Mouse (Mus musculus) lung, embryonic 14.5 days (tissue): ENCODE data around the gene Arhgef1. TPM values are rescaled to one million over a fixed set of nuclear protein-coding genes. Genes with fewer than 3 reads are reported as not detected.
A peak's percentile ranks its signal among the peaks of the same experiment; 100 is the strongest.

Experiments used
- ATAC-seq: fragments of 200-750 bp; cut with Nextera tagmentation; 2 replicates; pipeline ENCODE4 v1.8.0; 2017; ENCODE audit warnings: mild to moderate bottlenecking, moderate TSS enrichment, moderate library complexity; ENCODE audit not compliant: insufficient read depth
- DNase-seq: peaks from one replicate; pipeline ENCODE4 v3.0.0-alpha.2; 2015
- H3K27ac ChIP-seq: fragments of 300-500 bp; sonication (generic); 2 replicates; pipeline ENCODE4 v1.5.1; 2014; ENCODE audit warnings: low read depth, mild to moderate bottlenecking, moderate library complexity
- H3K27me3 ChIP-seq: fragments of 300-500 bp; sonication (generic); 2 replicates; pipeline ENCODE4 v1.6.1; 2014; ENCODE audit warnings: low read length, control low read depth; ENCODE audit not compliant: insufficient read depth
- H3K36me3 ChIP-seq: fragments of 300-500 bp; sonication (generic); 2 replicates; pipeline ENCODE4 v1.6.1; 2014; ENCODE audit warnings: control low read depth; ENCODE audit not compliant: insufficient read depth
- H3K4me1 ChIP-seq: fragments of 300-500 bp; sonication (generic); 2 replicates; pipeline ENCODE4 v1.6.1; 2014; ENCODE audit warnings: antibody characterized with exemption, control low read depth; ENCODE audit not compliant: insufficient read depth
- H3K4me2 ChIP-seq: fragments of 300-500 bp; sonication (generic); 2 replicates; pipeline ENCODE4 v1.6.1; 2014; ENCODE audit warnings: mild to moderate bottlenecking
- H3K4me3 ChIP-seq: fragments of 300-500 bp; sonication (generic); 2 replicates; pipeline ENCODE4 v1.5.1; 2014; ENCODE audit warnings: low read depth, low read length
- H3K9ac ChIP-seq: fragments of 300-500 bp; sonication (generic); 2 replicates; pipeline ENCODE4 v1.6.1; 2014
- H3K9me3 ChIP-seq: fragments of 300-500 bp; sonication (generic); 2 replicates; pipeline ENCODE4 v1.6.1; 2016; ENCODE audit warnings: low read depth, low read length, control low read depth
- CTCF ChIP-seq: IDR thresholded peaks from 2 replicates; pipeline ENCODE4 v1.5.1; 2016; ENCODE audit warnings: antibody characterized with exemption, low read depth
- WGBS: fragments of 180-500 bp; shearing (Covaris S2); extraction: QIAGEN DNeasy Blood & Tissue Kit; methylation state at CpG from one replicate; pipeline ENCODE4 v1.1.7; 2014; 5-methylcytosine and 5-hydroxymethylcytosine counted together
- microRNA-seq: library from miRNA; unstranded; fragments of <30 nt; microRNA quantifications from one replicate; pipeline ENCODE4, GENCODE M21; 2016; ENCODE audit warnings: borderline number of aligned reads
- polyA plus RNA-seq: library from polyadenylated mRNA; unstranded; fragments of >200 nt; fragmentation: Nextera tagmentation; extraction: Ambion mirVana; gene quantifications from 2 replicates; pipeline ENCODE4 v1.2.1, GENCODE M21; 2014

Gene Arhgef1
- polyA plus RNA-seq, 1 experiment from 2014 or later: 120 TPM

DNA sequence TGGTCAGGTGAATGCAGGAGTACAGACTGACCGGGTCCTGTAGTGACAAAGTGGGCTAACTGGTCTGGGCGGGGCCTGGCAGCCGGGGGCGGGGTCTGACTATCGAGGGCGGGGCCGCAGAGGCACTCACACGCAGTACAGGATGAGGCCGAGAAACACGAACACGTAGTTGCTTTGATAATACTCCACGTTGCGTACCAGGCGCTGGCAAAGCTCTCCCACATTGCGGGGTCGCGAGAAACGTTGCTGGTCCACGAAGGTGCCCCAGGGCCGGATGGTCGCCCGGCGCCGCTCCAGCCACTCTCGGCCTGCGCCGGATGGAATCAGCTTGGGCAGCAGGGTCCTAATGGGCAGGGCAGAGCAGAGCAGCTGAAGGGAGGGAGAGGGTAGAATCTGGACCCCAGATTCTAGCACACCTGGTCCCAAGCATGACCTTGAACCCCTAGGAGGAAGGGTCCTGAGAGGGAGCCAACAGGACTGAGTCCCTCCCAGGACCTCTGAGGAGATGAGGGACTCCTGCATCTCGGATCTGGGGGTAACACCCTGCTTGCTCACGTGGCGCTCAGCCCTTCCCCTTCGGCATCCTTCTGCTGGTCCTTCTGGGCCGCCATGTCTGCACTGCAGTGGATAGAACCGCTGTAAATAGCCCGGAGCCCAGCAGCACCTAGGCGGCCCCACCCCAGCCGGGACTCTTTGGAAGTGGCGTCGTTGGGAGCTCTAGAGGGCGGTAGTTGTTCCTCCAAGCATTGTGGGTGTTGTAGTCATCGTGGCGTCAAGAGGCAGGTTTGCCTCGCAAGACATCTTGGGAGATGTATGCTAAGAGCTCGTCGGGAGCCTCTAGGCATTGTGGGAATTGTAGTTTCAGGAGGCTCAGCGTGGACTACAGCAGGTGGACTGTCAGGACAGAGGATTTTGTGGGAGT lies 69.5 kb downstream of the Arhgef1 start, which contains the start of gene Rabac1:
Gene Rabac1, minus strand, starts transcription at position 783 of the 922 bp plus-strand sequence.
- Histone ChIP-seq H3K27me3 (no peaks in the 10 kb centered on the region), H3K4me2 (peak within 1 kb of the TSS; percentile 81), H3K36me3 (peaks cover 11% of the 10 kb centered on the region; the same call in 1 of the 2 replicates), H3K27ac (peak within 1 kb of the TSS; percentile 75), H3K9me3 (no peaks in the 10 kb centered on the region), H3K4me3 (peak within 1 kb of the TSS; percentile 77), H3K9ac (peak within 1 kb of the TSS; percentile 75), H3K4me1 (0 out of 2 replicates have a peak, but pooled peaks cover 3% of the 10 kb centered on the region)
- ATAC-seq (peak; percentile 93), DNase-seq (peak; percentile 96)
- TF ChIP-seq CTCF: peak; percentile 52
- under 1% methylated on average over 45 of the region's 45 CpGs for WGBS

- H3K36me3 ChIP-seq: peaks cover 11% of the 10 kb centered on the region; the same call in 1 of the 2 replicates
- no peaks in the 10 kb centered on the region for H3K27me3 ChIP-seq
- TF ChIP-seq CTCF: no peak
- no peak overlapping the region for H3K9ac ChIP-seq
- H3K4me1 ChIP-seq: 0 out of 2 replicates have a peak, but pooled peaks cover 3% of the 10 kb centered on the region
- H3K9me3 ChIP-seq: no peaks in the 10 kb centered on the region
- no peak overlapping the region for H3K4me2 ChIP-seq
- ATAC-seq: no peak
- H3K27ac ChIP-seq: no peak overlapping the region
- H3K4me3 ChIP-seq: no peak overlapping the region
- DNase-seq: no peak
- 81% methylated on average over 4 of the region's 4 CpGs for WGBS
Observed at GRCm38 (mm10) chr7:24973208-24973607, 70.5 kb downstream of the Arhgef1 start.

DNA sequence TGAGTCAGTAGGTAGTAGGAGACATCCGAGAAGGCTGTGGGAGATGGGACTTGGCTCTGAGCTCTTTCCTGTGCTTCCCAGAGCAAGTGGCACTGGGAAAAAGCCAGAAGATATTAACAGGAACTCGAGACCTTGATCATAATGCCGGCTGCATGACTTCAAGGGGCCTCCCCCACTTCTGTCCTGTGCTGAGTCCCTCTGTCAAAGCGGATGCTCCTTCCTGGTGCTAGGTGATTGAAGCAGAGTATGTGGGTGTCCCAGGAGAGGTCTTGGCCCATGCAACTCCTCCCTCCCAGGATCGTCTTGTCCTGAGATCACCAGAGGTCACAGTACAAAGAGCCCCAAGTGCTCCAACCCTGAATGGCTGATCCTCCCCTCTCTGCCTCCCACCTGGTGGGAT lies 71.2 kb downstream of the Arhgef1 start:
- DNase-seq (no peak), ATAC-seq (no peak)
- 63% methylated on average over 5 of the region's 5 CpGs for WGBS
- Histone ChIP-seq H3K9ac (no peak overlapping the region), H3K4me1 (0 out of 2 replicates have a peak, but pooled peaks cover 3% of the 10 kb centered on the region), H3K36me3 (peaks cover 11% of the 10 kb centered on the region; the same call in 1 of the 2 replicates), H3K4me3 (no peak overlapping the region), H3K4me2 (no peak overlapping the region), H3K27ac (no peak overlapping the region), H3K9me3 (no peaks in the 10 kb centered on the region), H3K27me3 (no peaks in the 10 kb centered on the region)
- TF ChIP-seq CTCF: no peak

GRCm38 (mm10) chr7:24974893-24975595 lies 72.3 kb downstream of the Arhgef1 start:
- ATAC-seq (no peak), DNase-seq (peak; percentile 80)
- WGBS: 28% methylated on average over 9 of the region's 9 CpGs
- 0 out of 2 replicates have a peak, but pooled peaks cover 3% of the 10 kb centered on the region for H3K4me1 ChIP-seq
- H3K36me3 ChIP-seq: 0 out of 2 replicates have a peak, but pooled peaks cover 2% of the 10 kb centered on the region
- H3K9ac ChIP-seq: no peak overlapping the region
- no peak overlapping the region for H3K27ac ChIP-seq
- no peak overlapping the region for H3K4me2 ChIP-seq
- peak; percentile 74 for TF ChIP-seq CTCF
- H3K9me3 ChIP-seq: no peaks in the 10 kb centered on the region
- no peaks in the 10 kb centered on the region for H3K27me3 ChIP-seq
- no peak overlapping the region for H3K4me3 ChIP-seq

Small RNAs within 50 kb of the gene (microRNA-seq; reads per million reads assigned to microRNA genes)
- gene Mir7046: 0.71 reads per million

Other genes starting within 250 kb of the Arhgef1 start
- gene Tex101, start 226.2 kb upstream of the Arhgef1 start, polyA plus RNA-seq: not detected in 2 replicates
- not detected in 2 replicates for gene BC049730, start 193.7 kb upstream of the Arhgef1 start, polyA plus RNA-seq
- not detected in 2 replicates for gene Gm4763, start 176.0 kb upstream of the Arhgef1 start, polyA plus RNA-seq
- gene Cd177, start 142.6 kb upstream of the Arhgef1 start, polyA plus RNA-seq: 0.13 TPM in 1 of 2 replicates, not detected in the other
- not detected in 2 replicates for gene Ceacam10, start 125.7 kb upstream of the Arhgef1 start, polyA plus RNA-seq
- 23.5 and 25.5 TPM in 2 replicates for gene Gm9844, start 40.7 kb upstream of the Arhgef1 start, polyA plus RNA-seq
- gene Lypd4, start 33.0 kb upstream of the Arhgef1 start, polyA plus RNA-seq: not detected in 2 replicates
- gene Dmrtc2, start 32.9 kb upstream of the Arhgef1 start, polyA plus RNA-seq: not detected in 2 replicates
- 3,015 and 3,069 TPM in 2 replicates for gene Rps19, start 18.5 kb upstream of the Arhgef1 start, polyA plus RNA-seq
- gene Cd79a, start 5.5 kb upstream of the Arhgef1 start, polyA plus RNA-seq: 0.16 and 0.24 TPM in 2 replicates
- gene Gm4881, start 41.6 kb downstream of the Arhgef1 start, polyA plus RNA-seq: not detected in 2 replicates
- gene Rabac1, start 69.8 kb downstream of the Arhgef1 start, polyA plus RNA-seq: 130 and 131 TPM in 2 replicates
- gene Atp1a3, start 103.0 kb downstream of the Arhgef1 start, polyA plus RNA-seq: 0.74 and 0.89 TPM in 2 replicates
- 6.7 and 6.8 TPM in 2 replicates for gene Grik5, start 169.4 kb downstream of the Arhgef1 start, polyA plus RNA-seq
- gene Zfp574, start 169.7 kb downstream of the Arhgef1 start, polyA plus RNA-seq: 29.9 and 30.7 TPM in 2 replicates